Comparison of ENCODE assay signal across 25 mouse cellular contexts in genomic region chr9:118392796-118393195, GRCm38 (mm10).
DNase-seq lines count a peak whose midpoint lies in the region; ATAC-seq and TF ChIP-seq lines count a peak whose summit lies in the region.
"Had no signal": no experiment of that assay in that cellular context is flagged by ENCODE, and none has a peak within 500 bp of the region (broad histone marks: within the 10 kb centered on the region; RNA-seq: fewer than 3 reads in every experiment).

No protein-coding gene starts in this region.

- no peak overlapping the region for H3K27ac ChIP-seq in lung, postnatal 0 days (ENCODE audit: low read length)
- no peak overlapping the region for H3K27ac ChIP-seq in forebrain, embryonic 11.5 days (ENCODE audit: low read depth, low read length)
- H3K27ac ChIP-seq: embryonic facial prominence, embryonic 13.5 days; embryonic facial prominence, embryonic 15.5 days; forebrain, embryonic 10.5 days; forebrain, embryonic 13.5 days; forebrain, embryonic 15.5 days had no signal

- no peaks in the 10 kb centered on the region for H3K9me3 ChIP-seq in lung, postnatal 0 days (ENCODE audit: low read length)
- no peaks in the 10 kb centered on the region for H3K9me3 ChIP-seq in forebrain, embryonic 11.5 days (ENCODE audit: control insufficient read depth, low read length)
- H3K9me3 ChIP-seq: embryonic facial prominence, embryonic 13.5 days; embryonic facial prominence, embryonic 15.5 days; forebrain, embryonic 10.5 days; forebrain, embryonic 13.5 days; forebrain, embryonic 15.5 days had no signal

- 0 out of 2 replicates have a peak, but pooled peaks have one; percentile 17 for ATAC-seq in lung, postnatal 0 days
- ATAC-seq in CD4-positive, CD25-positive, alpha-beta regulatory T cell, adult 4 months = peak; percentile 36
- no peak for ATAC-seq in forebrain, embryonic 11.5 days (replicated peaks; ENCODE audit: low FRiP score)
- ATAC-seq: forebrain, embryonic 13.5 days; forebrain, embryonic 15.5 days; forebrain, postnatal 0 days had no signal

- intact Hi-C loops in left cerebral cortex, postnatal 4 days (cut with DNase I) = no loop called here

- no peak overlapping the region for H3K4me3 ChIP-seq in lung, postnatal 0 days (ENCODE audit: low read depth, low read length)
- no peak overlapping the region for H3K4me3 ChIP-seq in forebrain, embryonic 11.5 days (ENCODE audit: low read depth, low read length)
- H3K4me3 ChIP-seq: embryonic facial prominence, embryonic 13.5 days; embryonic facial prominence, embryonic 15.5 days; erythroblast, embryonic 14.5 days; forebrain, embryonic 10.5 days; forebrain, embryonic 13.5 days; forebrain, embryonic 15.5 days had no signal

- 57% methylated on average over 1 of the region's 1 CpGs for WGBS in lung, postnatal 0 days
- 89% methylated on average over 1 of the region's 1 CpGs for WGBS in forebrain, embryonic 11.5 days

- no peaks in the 10 kb centered on the region for H3K36me3 ChIP-seq in lung, postnatal 0 days (ENCODE audit: insufficient read depth, low read length)
- H3K36me3 ChIP-seq in forebrain, embryonic 11.5 days (ENCODE audit: control insufficient read depth, insufficient read depth, low read length) = no peaks in the 10 kb centered on the region
- H3K36me3 ChIP-seq: embryonic facial prominence, embryonic 13.5 days; embryonic facial prominence, embryonic 15.5 days; forebrain, embryonic 10.5 days; forebrain, embryonic 15.5 days had no signal

- H3K27me3 ChIP-seq in lung, postnatal 0 days (replicated peaks; ENCODE audit: insufficient read depth, low read length) = no peaks in the 10 kb centered on the region
- peaks cover 7% of the 10 kb centered on the region; the same call in 1 of the 2 replicates for H3K27me3 ChIP-seq in forebrain, embryonic 11.5 days (ENCODE audit: control insufficient read depth, insufficient read depth, low read length)

- no peak for TF ChIP-seq CTCF in lung, postnatal 0 days (IDR thresholded peaks at IDR 0.05)

- peak; percentile 5 for DNase-seq in lung, postnatal 0 days (ENCODE audit: low spot score)
- no peak for DNase-seq in lung, postnatal 36 days
- peak; percentile 49 for DNase-seq in induced T-regulatory cell, adult 2 months (ENCODE audit: low read depth)
- DNase-seq in T-cell, adult 2 months (ENCODE audit: low spot score) = no peak
- no peak for DNase-seq in left cerebral cortex, postnatal 4 days
- no peak for DNase-seq in forebrain, embryonic 11.5 days (ENCODE audit: low spot score)
- DNase-seq: adrenal gland, adult 2 months; adrenal gland, postnatal 10 days; adrenal gland, postnatal 25 days; B cell, adult 2 months; cerebellum, adult 11 months; cerebellum, adult 18-20 months; cerebellum, adult 8-10 months; cerebellum, adult 9-11 months; cerebellum, postnatal 14 days; cerebellum, postnatal 36 days; embryo, embryonic 11 days; forebrain, postnatal 0 days had no signal

- no peak overlapping the region for H3K4me2 ChIP-seq in lung, postnatal 0 days (replicated peaks; ENCODE audit: low read depth, low read length)
- H3K4me2 ChIP-seq in forebrain, embryonic 11.5 days (ENCODE audit: low read depth, low read length, severe bottlenecking) = no peak overlapping the region
- H3K4me2 ChIP-seq: embryonic facial prominence, embryonic 13.5 days; embryonic facial prominence, embryonic 15.5 days; forebrain, embryonic 13.5 days; forebrain, embryonic 15.5 days had no signal

- no peak overlapping the region for H3K9ac ChIP-seq in lung, postnatal 0 days (replicated peaks; ENCODE audit: low read depth)
- H3K9ac ChIP-seq in forebrain, embryonic 11.5 days (ENCODE audit: low read length) = no peak overlapping the region
- H3K9ac ChIP-seq: embryonic facial prominence, embryonic 13.5 days; embryonic facial prominence, embryonic 15.5 days; forebrain, embryonic 13.5 days; forebrain, embryonic 15.5 days; forebrain, postnatal 0 days had no signal

- no peaks in the 10 kb centered on the region for H3K4me1 ChIP-seq in lung, postnatal 0 days (ENCODE audit: insufficient read depth, low read depth, low read length)
- H3K4me1 ChIP-seq in forebrain, embryonic 11.5 days (replicated peaks; ENCODE audit: control insufficient read depth, insufficient read depth, low read length) = peaks cover 4% of the 10 kb centered on the region; the same call in 1 of the 2 replicates

- no peak for TF ChIP-seq EP300 in lung, postnatal 0 days (IDR thresholded peaks at IDR 0.05)

Comparison
In these comparisons a context has a peak if more than half of its experiments do, and no peak if none do; other contexts are left out.
1. DNase-seq: peak in lung, postnatal 0 days (single experiment) and induced T-regulatory cell, adult 2 months (single experiment); none in lung, postnatal 36 days (single experiment), T-cell, adult 2 months (single experiment), left cerebral cortex, postnatal 4 days (single experiment) and forebrain, embryonic 11.5 days (single experiment).